Mouse (Mus musculus): ENCODE data around the gene Ndel1.

GRCm38 (mm10) chr11:68780466-68781114 lies 91.1 kb downstream of the Ndel1 start:
- TF ChIP-seq POLR2A (IDR thresholded peaks at IDR 0.05; ENCODE audit: insufficient read depth, low read depth, low read length) (no peak), EP300 (IDR thresholded peaks at IDR 0.05; ENCODE audit: insufficient read depth, low read depth, low read length) (no peak), CTCF (IDR thresholded peaks at IDR 0.05) (0 out of 2 replicates have a peak, but pooled peaks have one; percentile 1)

Data from heart, adult 2 months (tissue).